Mouse (Mus musculus): ENCODE data around the gene Ube2cbp. TPM values are rescaled to one million over a fixed set of nuclear protein-coding genes. Genes with fewer than 3 reads are reported as not detected.

Ube2cbp gene
- polyA plus RNA-seq, 1 experiment from 2014 or later = 5.4 TPM

- Histone ChIP-seq H3K27ac (peak within 1 kb of the TSS; percentile 77; the same call in 1 of the 2 replicates), H3K4me1 (no peaks in the 10 kb centered on the region)
- WGBS = under 1% methylated on average over 93 of the region's 93 CpGs
Observed at GRCm38 (mm10) chr9:86466990-86467870, 2.5 kb upstream of the Ube2cbp start, which contains the start of gene Dop1a. Dop1a (plus strand) TSS chr9:86467154.

GRCm38 (mm10) chr9:86453626-86454025 is 11.1 kb downstream of the Ube2cbp start:
- Histone ChIP-seq H3K9me3 (no peaks in the 10 kb centered on the region), H3K9ac (no peak overlapping the region), H3K36me3 (no peaks in the 10 kb centered on the region), H3K4me1 (peaks cover 5% of the 10 kb centered on the region; the same call in 1 of the 2 replicates), H3K27me3 (0 out of 2 replicates have a peak, but pooled peaks cover 2% of the 10 kb centered on the region), H3K27ac (no peak overlapping the region), H3K4me3 (no peak overlapping the region), H3K4me2 (replicated peaks) (no peak overlapping the region)
- ATAC-seq (ENCODE audit: insufficient number of reproducible peaks, insufficient read depth, low FRiP score, low TSS enrichment) = no peak
- 86% methylated on average over 3 of the region's 3 CpGs for WGBS

More at GRCm38 (mm10) chr9:86466990-86467870, 2.5 kb upstream of the Ube2cbp start, which contains the start of gene Dop1a:
- Histone ChIP-seq H3K27me3 (no peaks in the 10 kb centered on the region), H3K9me3 (no peaks in the 10 kb centered on the region), H3K4me3 (peak within 1 kb of the TSS; percentile 94), H3K9ac (peak within 1 kb of the TSS; percentile 84), H3K36me3 (no peaks in the 10 kb centered on the region), H3K4me2 (replicated peaks) (peak within 1 kb of the TSS; percentile 67)
- peak; percentile 91 for ATAC-seq (ENCODE audit: insufficient number of reproducible peaks, insufficient read depth, low FRiP score, low TSS enrichment)

- 1% methylated on average over 13 of the region's 13 CpGs for WGBS
- Histone ChIP-seq H3K27ac (no peak overlapping the region), H3K4me3 (0 out of 2 replicates have a peak overlapping the region, but pooled peaks have one; percentile 6), H3K9me3 (no peaks in the 10 kb centered on the region), H3K36me3 (no peaks in the 10 kb centered on the region), H3K4me2 (replicated peaks) (peak overlapping the region; percentile 42), H3K27me3 (peaks cover 14% of the 10 kb centered on the region), H3K4me1 (peaks cover 5% of the 10 kb centered on the region; the same call in 1 of the 2 replicates), H3K9ac (no peak overlapping the region)
- ATAC-seq (ENCODE audit: insufficient number of reproducible peaks, insufficient read depth, low FRiP score, low TSS enrichment) = 0 out of 2 replicates have a peak, but pooled peaks have one; percentile 38
Observed at GRCm38 (mm10) chr9:86451617-86452016, 13.1 kb downstream of the Ube2cbp start.

GRCm38 (mm10) chr9:86451094-86451493 is 13.7 kb downstream of the Ube2cbp start:
- H3K27me3 ChIP-seq = peaks cover 14% of the 10 kb centered on the region
- peaks cover 5% of the 10 kb centered on the region; the same call in 1 of the 2 replicates for H3K4me1 ChIP-seq
- no peak overlapping the region for H3K27ac ChIP-seq
- ATAC-seq (ENCODE audit: insufficient number of reproducible peaks, insufficient read depth, low FRiP score, low TSS enrichment) = no peak
- no peak overlapping the region for H3K9ac ChIP-seq
- no peaks in the 10 kb centered on the region for H3K36me3 ChIP-seq
- H3K9me3 ChIP-seq = no peaks in the 10 kb centered on the region
- no peak overlapping the region for H3K4me3 ChIP-seq
- peak overlapping the region; percentile 42; the same call in 1 of the 2 replicates for H3K4me2 ChIP-seq (replicated peaks)
- WGBS = 48% methylated on average over 6 of the region's 6 CpGs

GRCm38 (mm10) chr9:86449581-86449980 is 15.2 kb downstream of the Ube2cbp start:
- ATAC-seq (ENCODE audit: insufficient number of reproducible peaks, insufficient read depth, low FRiP score, low TSS enrichment) = 0 out of 2 replicates have a peak, but pooled peaks have one; percentile 42
- WGBS = 4% methylated on average over 11 of the region's 11 CpGs
- Histone ChIP-seq H3K4me1 (peaks cover 5% of the 10 kb centered on the region; the same call in 1 of the 2 replicates), H3K4me3 (no peak overlapping the region), H3K27ac (no peak overlapping the region), H3K9me3 (no peaks in the 10 kb centered on the region), H3K4me2 (replicated peaks) (0 out of 2 replicates have a peak overlapping the region, but pooled peaks have one; percentile 19), H3K9ac (no peak overlapping the region), H3K36me3 (no peaks in the 10 kb centered on the region), H3K27me3 (peaks cover 14% of the 10 kb centered on the region)

- Histone ChIP-seq H3K9ac (no peak overlapping the region), H3K27me3 (peaks cover 14% of the 10 kb centered on the region), H3K9me3 (no peaks in the 10 kb centered on the region), H3K4me3 (no peak overlapping the region), H3K4me2 (replicated peaks) (no peak overlapping the region), H3K4me1 (peaks cover 5% of the 10 kb centered on the region; the same call in 1 of the 2 replicates), H3K36me3 (no peaks in the 10 kb centered on the region), H3K27ac (no peak overlapping the region)
- ATAC-seq (ENCODE audit: insufficient number of reproducible peaks, insufficient read depth, low FRiP score, low TSS enrichment) = no peak
- WGBS = 89% methylated on average over 8 of the region's 8 CpGs
Observed at GRCm38 (mm10) chr9:86447431-86447830, 17.3 kb downstream of the Ube2cbp start.

DNA sequence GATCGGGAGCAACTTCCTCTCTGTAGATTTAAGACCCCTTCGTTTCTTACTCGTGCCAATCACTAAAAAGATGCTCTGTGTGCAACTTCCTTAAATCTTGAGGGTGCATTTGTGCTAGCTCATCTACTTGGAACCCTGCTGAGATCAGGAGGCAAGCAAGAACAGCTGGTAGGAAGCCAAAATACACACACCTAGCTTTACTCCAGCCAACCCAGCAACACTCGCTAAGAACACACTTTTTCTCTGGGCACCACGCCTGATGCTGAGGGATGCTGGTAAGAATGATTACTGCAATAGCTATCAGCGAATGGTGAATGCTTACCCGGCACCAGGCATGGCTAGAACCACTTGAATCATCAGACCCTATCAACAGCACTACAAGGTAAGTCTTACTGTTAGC is 17.9 kb downstream of the Ube2cbp start:
- H3K4me2 ChIP-seq (replicated peaks) = no peak overlapping the region
- no peak for ATAC-seq (ENCODE audit: insufficient number of reproducible peaks, insufficient read depth, low FRiP score, low TSS enrichment)
- H3K4me1 ChIP-seq = peaks cover 5% of the 10 kb centered on the region; the same call in 1 of the 2 replicates
- WGBS = 88% methylated on average over 7 of the region's 7 CpGs
- H3K27me3 ChIP-seq = peaks cover 14% of the 10 kb centered on the region
- no peak overlapping the region for H3K27ac ChIP-seq
- H3K9me3 ChIP-seq = no peaks in the 10 kb centered on the region
- H3K4me3 ChIP-seq = no peak overlapping the region
- no peaks in the 10 kb centered on the region for H3K36me3 ChIP-seq
- H3K9ac ChIP-seq = no peak overlapping the region

DNA sequence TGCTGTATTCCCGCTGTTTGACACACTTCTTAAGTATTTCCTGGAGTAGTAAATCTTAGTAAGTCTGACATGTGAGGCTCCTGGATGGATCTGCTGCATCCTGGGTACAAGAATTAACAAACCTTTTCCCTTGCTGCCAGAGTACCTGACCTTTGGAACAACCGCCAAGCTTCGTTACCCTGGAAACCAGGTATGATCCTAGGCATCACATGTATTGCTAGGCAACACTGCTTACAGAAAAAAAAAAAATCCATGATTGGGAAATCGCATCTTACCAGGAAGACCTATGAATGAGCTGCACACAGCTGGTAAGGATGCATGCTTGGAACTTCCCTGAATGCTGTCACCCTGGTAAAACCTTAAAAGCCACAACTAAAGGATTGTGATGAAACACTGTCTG is 22.5 kb downstream of the Ube2cbp start:
- no peak for ATAC-seq (ENCODE audit: insufficient number of reproducible peaks, insufficient read depth, low FRiP score, low TSS enrichment)
- WGBS = 86% methylated on average over 4 of the region's 4 CpGs

DNA sequence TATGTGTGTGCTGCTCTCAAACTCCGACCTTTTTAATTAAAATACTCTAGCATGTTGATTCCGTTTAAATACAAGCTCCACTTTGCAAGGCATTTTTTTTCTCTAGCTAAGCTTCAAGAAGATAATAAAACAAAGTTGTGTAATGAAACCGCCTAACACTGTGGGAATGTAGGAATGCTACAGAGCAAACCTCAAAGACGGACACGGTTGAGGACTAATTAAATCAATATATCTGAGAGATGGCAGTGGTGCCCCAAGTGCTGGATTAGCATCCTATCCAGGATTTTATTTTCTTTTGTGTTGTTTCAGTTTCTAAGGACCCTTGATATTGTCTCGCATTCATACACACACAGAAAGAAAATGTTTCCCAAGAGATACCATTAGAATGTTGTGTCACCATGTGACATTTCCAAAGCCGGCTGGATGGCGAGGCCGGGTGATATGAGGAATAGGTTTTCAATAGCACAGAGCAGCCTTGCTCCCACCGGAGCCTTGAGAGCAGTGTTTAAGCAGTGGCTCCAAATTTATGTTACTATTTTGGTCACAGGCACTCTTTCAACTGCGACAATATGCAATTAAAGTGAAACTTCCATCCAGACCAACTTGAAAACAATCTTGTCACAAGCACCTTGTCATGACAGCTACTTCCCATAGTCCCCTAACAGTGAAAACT is 26.3 kb downstream of the Ube2cbp start:
- no peak for ATAC-seq (ENCODE audit: insufficient number of reproducible peaks, insufficient read depth, low FRiP score, low TSS enrichment)
- no peaks in the 10 kb centered on the region for H3K27me3 ChIP-seq
- no peak overlapping the region for H3K4me2 ChIP-seq (replicated peaks)
- H3K4me1 ChIP-seq = peaks cover 4% of the 10 kb centered on the region; the same call in 1 of the 2 replicates
- no peak overlapping the region for H3K9ac ChIP-seq
- no peaks in the 10 kb centered on the region for H3K36me3 ChIP-seq
- no peak overlapping the region for H3K4me3 ChIP-seq
- 66% methylated on average over 11 of the region's 11 CpGs for WGBS
- H3K9me3 ChIP-seq = no peaks in the 10 kb centered on the region
- no peak overlapping the region for H3K27ac ChIP-seq

More for the DNA sequence above, 22.5 kb downstream of the Ube2cbp start:
- no peak overlapping the region for H3K9ac ChIP-seq
- H3K4me2 ChIP-seq (replicated peaks) = no peak overlapping the region
- no peak overlapping the region for H3K4me3 ChIP-seq
- no peaks in the 10 kb centered on the region for H3K36me3 ChIP-seq
- H3K9me3 ChIP-seq = no peaks in the 10 kb centered on the region
- H3K4me1 ChIP-seq = peaks cover 4% of the 10 kb centered on the region; the same call in 1 of the 2 replicates
- peaks cover under 1% of the 10 kb centered on the region; the same call in 1 of the 2 replicates for H3K27me3 ChIP-seq
- no peak overlapping the region for H3K27ac ChIP-seq

GRCm38 (mm10) chr9:86436608-86437007 is 28.1 kb downstream of the Ube2cbp start:
- peaks cover 4% of the 10 kb centered on the region; the same call in 1 of the 2 replicates for H3K4me1 ChIP-seq
- H3K4me2 ChIP-seq (replicated peaks) = no peak overlapping the region
- no peaks in the 10 kb centered on the region for H3K9me3 ChIP-seq
- 94% methylated on average over 8 of the region's 8 CpGs for WGBS
- H3K27me3 ChIP-seq = no peaks in the 10 kb centered on the region
- no peak overlapping the region for H3K9ac ChIP-seq
- no peak overlapping the region for H3K4me3 ChIP-seq
- H3K27ac ChIP-seq = no peak overlapping the region
- H3K36me3 ChIP-seq = no peaks in the 10 kb centered on the region
- ATAC-seq (ENCODE audit: insufficient number of reproducible peaks, insufficient read depth, low FRiP score, low TSS enrichment) = no peak

DNA sequence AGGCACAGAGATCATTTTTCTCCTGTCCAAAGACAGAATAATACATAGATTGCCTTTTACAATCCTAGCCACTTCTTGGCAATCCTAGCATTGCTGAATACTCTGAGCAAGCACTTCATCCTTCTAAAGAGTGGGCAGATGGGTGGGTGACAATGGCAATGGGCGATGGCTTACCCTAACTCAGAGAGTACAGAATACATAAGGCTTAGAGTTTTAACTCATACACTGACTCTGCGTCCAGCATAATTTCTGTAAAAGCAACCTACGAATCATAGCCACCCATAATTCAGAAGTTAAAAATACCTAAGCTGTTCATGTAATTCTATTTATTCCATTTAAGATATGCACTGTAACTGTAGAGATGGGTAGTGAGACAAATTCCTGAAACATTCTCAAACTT is 29.2 kb downstream of the Ube2cbp start:
- WGBS = 95% methylated on average over 3 of the region's 3 CpGs
- Histone ChIP-seq H3K27me3 (no peaks in the 10 kb centered on the region), H3K9me3 (no peaks in the 10 kb centered on the region), H3K4me3 (no peak overlapping the region), H3K27ac (no peak overlapping the region), H3K4me2 (replicated peaks) (no peak overlapping the region), H3K36me3 (no peaks in the 10 kb centered on the region), H3K4me1 (peaks cover 4% of the 10 kb centered on the region; the same call in 1 of the 2 replicates), H3K9ac (no peak overlapping the region)
- no peak for ATAC-seq (ENCODE audit: insufficient number of reproducible peaks, insufficient read depth, low FRiP score, low TSS enrichment)

Data from embryonic facial prominence, embryonic 12.5 days (tissue).